Mouse (Mus musculus) bone marrow, adult 2 months (tissue): Measurements from ENCODE around the gene C2cd5.

Experiments
- CTCF ChIP-seq: fragments of 200-500 bp; IDR thresholded peaks from 2 replicates; pipeline ENCODE4 v1.5.1; 2011; ENCODE audit warnings: low read length, control low read depth; ENCODE audit not compliant: control insufficient read depth, insufficient read depth
- POLR2A ChIP-seq: fragments of 200-500 bp; IDR thresholded peaks from 2 replicates; pipeline ENCODE4 v1.6.1; 2011; ENCODE audit warnings: low read depth, mild to moderate bottlenecking, control low read depth, low read length, borderline replicate concordance; ENCODE audit not compliant: control insufficient read depth

- TF ChIP-seq CTCF (no peak), POLR2A (no peak)
Observed at GRCm38 (mm10) chr6:142963480-142964075, 136.4 kb downstream of the C2cd5 start.
